Mouse (Mus musculus): Measurements from ENCODE around the gene Washc4.
"Not testable (repeated sequence)": the region's sequence is repeated elsewhere in the genome, so short reads cannot be mapped to it uniquely, and the experiment has no call there.

The Washc4 gene

GRCm38 (mm10) chr10:83543439-83544102 lies at the start of gene Washc4:
TSS of gene Washc4 (plus strand) at chr10:83543752.
- peak; percentile 80 to 91 for DNase-seq (ENCODE audit: low read depth in 1 of 2, low spot score in 2 of 2)

GRCm38 (mm10) chr10:83497321-83497720 lies 46.2 kb upstream of the Washc4 start:
- no peak for DNase-seq (ENCODE audit: low read depth in 1 of 2, low spot score in 2 of 2)

GRCm38 (mm10) chr10:83508962-83509660 lies 34.4 kb upstream of the Washc4 start:
- DNase-seq (ENCODE audit: low read depth in 1 of 2, low spot score in 2 of 2) = no peak

GRCm38 (mm10) chr10:83511304-83511703 lies 32.2 kb upstream of the Washc4 start:
- DNase-seq (ENCODE audit: low read depth in 1 of 2, low spot score in 2 of 2) = no peak

GRCm38 (mm10) chr10:83513736-83514135 lies 29.8 kb upstream of the Washc4 start:
- DNase-seq (ENCODE audit: low read depth in 1 of 2, low spot score in 2 of 2) = no peak

GRCm38 (mm10) chr10:83520990-83521389 lies 22.6 kb upstream of the Washc4 start:
- no peak for DNase-seq (ENCODE audit: low read depth in 1 of 2, low spot score in 2 of 2)

GRCm38 (mm10) chr10:83524238-83524637 lies 19.3 kb upstream of the Washc4 start:
- DNase-seq (ENCODE audit: low read depth in 1 of 2, low spot score in 2 of 2) = not testable (repeated sequence)

GRCm38 (mm10) chr10:83530384-83530967 lies 13.1 kb upstream of the Washc4 start:
- no peak for DNase-seq (ENCODE audit: low read depth in 1 of 2, low spot score in 2 of 2)

GRCm38 (mm10) chr10:83533258-83533909 lies 10.2 kb upstream of the Washc4 start:
- DNase-seq (ENCODE audit: low read depth in 1 of 2, low spot score in 2 of 2) = no peak

GRCm38 (mm10) chr10:83533910-83534283 lies 9.7 kb upstream of the Washc4 start, which contains the start of gene Aldh1l2:
TSS of gene Aldh1l2 (minus strand) at chr10:83534140.
- peak in 1 of 2 experiments; percentile 9 for DNase-seq (ENCODE audit: low read depth in 1 of 2, low spot score in 2 of 2)

- no peak for DNase-seq (ENCODE audit: low read depth in 1 of 2, low spot score in 2 of 2)
Measured at GRCm38 (mm10) chr10:83536436-83536835, 7.1 kb upstream of the Washc4 start.

- DNase-seq (ENCODE audit: low read depth in 1 of 2, low spot score in 2 of 2) = no peak
Measured at GRCm38 (mm10) chr10:83539311-83539980, 4.1 kb upstream of the Washc4 start.

- no peak for DNase-seq (ENCODE audit: low read depth in 1 of 2, low spot score in 2 of 2)
Measured at GRCm38 (mm10) chr10:83540092-83540491, 3.5 kb upstream of the Washc4 start.

- DNase-seq (ENCODE audit: low read depth in 1 of 2, low spot score in 2 of 2) = no peak
Measured at GRCm38 (mm10) chr10:83542241-83542640, 1.3 kb upstream of the Washc4 start.

- DNase-seq (ENCODE audit: low read depth in 1 of 2, low spot score in 2 of 2) = peak in 1 of 2 experiments; percentile 43
Measured at GRCm38 (mm10) chr10:83544103-83544479, 539 bp downstream of the Washc4 start.

- no peak for DNase-seq (ENCODE audit: low read depth in 1 of 2, low spot score in 2 of 2)
Measured at GRCm38 (mm10) chr10:83545341-83545740, 1.8 kb downstream of the Washc4 start.

- no peak for DNase-seq (ENCODE audit: low read depth in 1 of 2, low spot score in 2 of 2)
Measured at GRCm38 (mm10) chr10:83563005-83563404, 19.5 kb downstream of the Washc4 start.

GRCm38 (mm10) chr10:83565449-83566441 lies 22.2 kb downstream of the Washc4 start:
- no peak for DNase-seq (ENCODE audit: low read depth in 1 of 2, low spot score in 2 of 2)

- no peak for DNase-seq (ENCODE audit: low read depth in 1 of 2, low spot score in 2 of 2)
Measured at GRCm38 (mm10) chr10:83590801-83591200, 47.2 kb downstream of the Washc4 start.

GRCm38 (mm10) chr10:83592616-83593015 lies 49.1 kb downstream of the Washc4 start:
- no peak for DNase-seq (ENCODE audit: low read depth in 1 of 2, low spot score in 2 of 2)

All from monocyte, adult 2 months (primary cell).